Mouse (Mus musculus): ENCODE results near the gene Blvrb. TPM values are rescaled to one million over a fixed set of nuclear protein-coding genes. Genes with fewer than 3 reads are reported as not detected.
A peak's percentile ranks its signal among the peaks of the same experiment; 100 is the strongest.

Blvrb gene
- polyA plus RNA-seq (2015; fragmentation: Nextera tagmentation; extraction: Ambion mirVana) = 15.8 and 17.1 TPM in 2 replicates

- peak; percentile 91 for ATAC-seq (replicated peaks)
Observed at GRCm38 (mm10) chr7:27447419-27448286, at the start of gene Blvrb, which contains the start of gene Sptbn4. Gene Blvrb (plus strand): TSS chr7:27447978. Gene Sptbn4 (minus strand): TSS chr7:27447686.

GRCm38 (mm10) chr7:27400545-27400944 is 47.2 kb upstream of the Blvrb start:
- H3K4me2 ChIP-seq (replicated peaks) = no peak overlapping the region
- no peak overlapping the region for H3K9ac ChIP-seq (replicated peaks)
- no peaks in the 10 kb centered on the region for H3K36me3 ChIP-seq
- peaks cover 17% of the 10 kb centered on the region for H3K4me1 ChIP-seq
- no peak overlapping the region for H3K4me3 ChIP-seq
- H3K9me3 ChIP-seq = no peaks in the 10 kb centered on the region
- no peak overlapping the region for H3K27ac ChIP-seq (replicated peaks)
- ATAC-seq (replicated peaks) = no peak
- peaks cover 78% of the 10 kb centered on the region for H3K27me3 ChIP-seq
- 81% methylated on average over 7 of the region's 7 CpGs for WGBS

More at GRCm38 (mm10) chr7:27447419-27448286, at the start of gene Blvrb, which contains the start of gene Sptbn4:
- peak within 1 kb of the TSS; percentile 72 for H3K9ac ChIP-seq (replicated peaks)
- peaks cover 12% of the 10 kb centered on the region; the same call in 1 of the 2 replicates for H3K4me1 ChIP-seq
- H3K9me3 ChIP-seq = no peaks in the 10 kb centered on the region
- peak within 1 kb of the TSS; percentile 51 for H3K4me3 ChIP-seq
- peak within 1 kb of the TSS; percentile 73 for H3K4me2 ChIP-seq (replicated peaks)
- no peaks in the 10 kb centered on the region for H3K27me3 ChIP-seq
- H3K27ac ChIP-seq (replicated peaks) = peak within 1 kb of the TSS; percentile 53
- no peaks in the 10 kb centered on the region for H3K36me3 ChIP-seq
- 1% methylated on average over 54 of the region's 54 CpGs for WGBS

GRCm38 (mm10) chr7:27402675-27403074 is 45.1 kb upstream of the Blvrb start:
- Histone ChIP-seq H3K9me3 (no peaks in the 10 kb centered on the region), H3K27me3 (peaks cover 80% of the 10 kb centered on the region), H3K27ac (replicated peaks) (no peak overlapping the region), H3K36me3 (no peaks in the 10 kb centered on the region), H3K4me3 (no peak overlapping the region), H3K4me2 (replicated peaks) (no peak overlapping the region), H3K9ac (replicated peaks) (no peak overlapping the region), H3K4me1 (peaks cover 4% of the 10 kb centered on the region; the same call in 1 of the 2 replicates)
- 7% methylated on average over 16 of the region's 16 CpGs for WGBS
- ATAC-seq (replicated peaks) = no peak

- Histone ChIP-seq H3K27me3 (peaks cover 88% of the 10 kb centered on the region), H3K4me2 (replicated peaks) (peak overlapping the region; percentile 19), H3K4me1 (peaks cover 14% of the 10 kb centered on the region), H3K4me3 (0 out of 2 replicates have a peak overlapping the region, but pooled peaks have one; percentile 9), H3K36me3 (no peaks in the 10 kb centered on the region), H3K9me3 (no peaks in the 10 kb centered on the region), H3K27ac (replicated peaks) (no peak overlapping the region), H3K9ac (replicated peaks) (no peak overlapping the region)
- WGBS = 7% methylated on average over 81 of the region's 81 CpGs
- no peak for ATAC-seq (replicated peaks)
Observed at GRCm38 (mm10) chr7:27404203-27404942, 43.4 kb upstream of the Blvrb start.

- Histone ChIP-seq H3K27me3 (peaks cover 89% of the 10 kb centered on the region), H3K9ac (replicated peaks) (no peak overlapping the region), H3K27ac (replicated peaks) (no peak overlapping the region), H3K4me1 (peaks cover 14% of the 10 kb centered on the region), H3K4me3 (no peak overlapping the region), H3K36me3 (no peaks in the 10 kb centered on the region), H3K9me3 (no peaks in the 10 kb centered on the region), H3K4me2 (replicated peaks) (no peak overlapping the region)
- WGBS = 89% methylated on average over 7 of the region's 7 CpGs
- no peak for ATAC-seq (replicated peaks)
Observed at GRCm38 (mm10) chr7:27406481-27406880, 41.3 kb upstream of the Blvrb start.

GRCm38 (mm10) chr7:27407816-27408215 is 40.0 kb upstream of the Blvrb start:
- Histone ChIP-seq H3K9ac (replicated peaks) (no peak overlapping the region), H3K4me2 (replicated peaks) (no peak overlapping the region), H3K27me3 (peaks cover 78% of the 10 kb centered on the region), H3K9me3 (no peaks in the 10 kb centered on the region), H3K36me3 (no peaks in the 10 kb centered on the region), H3K27ac (replicated peaks) (no peak overlapping the region), H3K4me3 (peak overlapping the region; percentile 44; the same call in 1 of the 2 replicates), H3K4me1 (peaks cover 14% of the 10 kb centered on the region)
- no peak for ATAC-seq (replicated peaks)
- WGBS = 59% methylated on average over 8 of the region's 8 CpGs

GRCm38 (mm10) chr7:27408379-27409176 is 39.2 kb upstream of the Blvrb start:
- Histone ChIP-seq H3K27me3 (peaks cover 70% of the 10 kb centered on the region), H3K27ac (replicated peaks) (no peak overlapping the region), H3K9ac (replicated peaks) (peak overlapping the region; percentile 25), H3K36me3 (no peaks in the 10 kb centered on the region), H3K4me1 (peaks cover 14% of the 10 kb centered on the region), H3K4me2 (replicated peaks) (peak overlapping the region; percentile 63), H3K9me3 (no peaks in the 10 kb centered on the region), H3K4me3 (peak overlapping the region; percentile 44)
- 2% methylated on average over 89 of the region's 96 CpGs for WGBS
- ATAC-seq (replicated peaks) = peak; percentile 65

GRCm38 (mm10) chr7:27417151-27417550 is 30.6 kb upstream of the Blvrb start:
- WGBS = 71% methylated on average over 2 of the region's 2 CpGs

GRCm38 (mm10) chr7:27419101-27419500 is 28.7 kb upstream of the Blvrb start:
- Histone ChIP-seq H3K9ac (replicated peaks) (no peak overlapping the region), H3K4me3 (no peak overlapping the region), H3K27me3 (no peaks in the 10 kb centered on the region), H3K9me3 (no peaks in the 10 kb centered on the region), H3K36me3 (peaks cover 6% of the 10 kb centered on the region; the same call in 1 of the 2 replicates), H3K27ac (replicated peaks) (no peak overlapping the region), H3K4me2 (replicated peaks) (no peak overlapping the region), H3K4me1 (no peaks in the 10 kb centered on the region)
- 85% methylated on average over 3 of the region's 3 CpGs for WGBS
- no peak for ATAC-seq (replicated peaks)

More at GRCm38 (mm10) chr7:27417151-27417550, 30.6 kb upstream of the Blvrb start:
- H3K4me2 ChIP-seq (replicated peaks) = no peak overlapping the region
- no peaks in the 10 kb centered on the region for H3K4me1 ChIP-seq
- H3K9me3 ChIP-seq = no peaks in the 10 kb centered on the region
- H3K4me3 ChIP-seq = no peak overlapping the region
- 0 out of 2 replicates have a peak, but pooled peaks cover 4% of the 10 kb centered on the region for H3K36me3 ChIP-seq
- ATAC-seq (replicated peaks) = no peak
- no peaks in the 10 kb centered on the region for H3K27me3 ChIP-seq
- H3K9ac ChIP-seq (replicated peaks) = no peak overlapping the region
- H3K27ac ChIP-seq (replicated peaks) = no peak overlapping the region

- Histone ChIP-seq H3K4me1 (no peaks in the 10 kb centered on the region), H3K9ac (replicated peaks) (no peak overlapping the region), H3K4me2 (replicated peaks) (no peak overlapping the region), H3K27me3 (no peaks in the 10 kb centered on the region), H3K9me3 (no peaks in the 10 kb centered on the region), H3K4me3 (no peak overlapping the region), H3K36me3 (peaks cover 2% of the 10 kb centered on the region; the same call in 1 of the 2 replicates), H3K27ac (replicated peaks) (no peak overlapping the region)
- 87% methylated on average over 12 of the region's 12 CpGs for WGBS
- ATAC-seq (replicated peaks) = no peak
Observed at GRCm38 (mm10) chr7:27423556-27424326, 24.0 kb upstream of the Blvrb start.

GRCm38 (mm10) chr7:27427387-27427786 is 20.4 kb upstream of the Blvrb start:
- peaks cover 6% of the 10 kb centered on the region; the same call in 1 of the 2 replicates for H3K36me3 ChIP-seq
- H3K27ac ChIP-seq (replicated peaks) = no peak overlapping the region
- H3K4me1 ChIP-seq = no peaks in the 10 kb centered on the region
- 0 out of 2 replicates have a peak, but pooled peaks cover 2% of the 10 kb centered on the region for H3K9me3 ChIP-seq
- no peak overlapping the region for H3K9ac ChIP-seq (replicated peaks)
- no peak for ATAC-seq (replicated peaks)
- 84% methylated on average over 1 of the region's 1 CpGs for WGBS
- H3K4me3 ChIP-seq = no peak overlapping the region
- H3K27me3 ChIP-seq = no peaks in the 10 kb centered on the region
- no peak overlapping the region for H3K4me2 ChIP-seq (replicated peaks)

All from forebrain, embryonic 15.5 days (tissue).